Mouse (Mus musculus): ENCODE data around the gene Stum. TPM values are rescaled to one million over a fixed set of nuclear protein-coding genes. Genes with fewer than 3 reads are reported as not detected.

Stum gene
- polyA plus RNA-seq, 1 experiment = 5.0 TPM

GRCm38 (mm10) chr1:180428871-180429270 is 54.4 kb downstream of the Stum start:
- no peak for DNase-seq (ENCODE audit: low read depth)

GRCm38 (mm10) chr1:180428101-180428712 is 55.1 kb downstream of the Stum start:
- DNase-seq (ENCODE audit: low read depth) = no peak

- DNase-seq (ENCODE audit: low read depth) = no peak
These were observed 55.6 kb downstream of the Stum start for GRCm38 (mm10) chr1:180427685-180428084.

- no peak for DNase-seq (ENCODE audit: low read depth)
These were observed 56.9 kb downstream of the Stum start for GRCm38 (mm10) chr1:180426405-180426804.

- no peak for DNase-seq (ENCODE audit: low read depth)
These were observed 59.4 kb downstream of the Stum start for GRCm38 (mm10) chr1:180423931-180424330.

- no peak for DNase-seq (ENCODE audit: low read depth)
These were observed 60.2 kb downstream of the Stum start for GRCm38 (mm10) chr1:180423008-180423639.

- DNase-seq (ENCODE audit: low read depth) = no peak
These were observed 61.1 kb downstream of the Stum start for GRCm38 (mm10) chr1:180422076-180422828.

- no peak for DNase-seq (ENCODE audit: low read depth)
These were observed 62.0 kb downstream of the Stum start for GRCm38 (mm10) chr1:180421165-180421909.

- DNase-seq (ENCODE audit: low read depth) = no peak
These were observed 62.7 kb downstream of the Stum start for GRCm38 (mm10) chr1:180420496-180421164.

GRCm38 (mm10) chr1:180419059-180419458 is 64.2 kb downstream of the Stum start:
- DNase-seq (ENCODE audit: low read depth) = no peak

- no peak for DNase-seq (ENCODE audit: low read depth)
These were observed 66.2 kb downstream of the Stum start for GRCm38 (mm10) chr1:180417118-180417517.

GRCm38 (mm10) chr1:180415836-180416235 is 67.5 kb downstream of the Stum start:
- DNase-seq (ENCODE audit: low read depth) = no peak

GRCm38 (mm10) chr1:180415064-180415463 is 68.2 kb downstream of the Stum start:
- no peak for DNase-seq (ENCODE audit: low read depth)

GRCm38 (mm10) chr1:180410306-180410705 is 73.0 kb downstream of the Stum start:
- DNase-seq (ENCODE audit: low read depth) = no peak

- no peak for DNase-seq (ENCODE audit: low read depth)
These were observed 73.5 kb downstream of the Stum start for GRCm38 (mm10) chr1:180409771-180410170.

- DNase-seq (ENCODE audit: low read depth) = no peak
These were observed 74.5 kb downstream of the Stum start for GRCm38 (mm10) chr1:180408832-180409231.

- no peak for DNase-seq (ENCODE audit: low read depth)
These were observed 75.3 kb downstream of the Stum start for GRCm38 (mm10) chr1:180407727-180408719.

GRCm38 (mm10) chr1:180407171-180407671 is 76.1 kb downstream of the Stum start:
- DNase-seq (ENCODE audit: low read depth) = no peak

- DNase-seq (ENCODE audit: low read depth) = no peak
These were observed 76.8 kb downstream of the Stum start for GRCm38 (mm10) chr1:180406336-180407035.

All from gonadal fat pad, adult 2 months (tissue).